Mouse (Mus musculus): ENCODE data around the gene Itgb2l. TPM values are rescaled to one million over a fixed set of nuclear protein-coding genes. Genes with fewer than 3 reads are reported as not detected.

The Itgb2l gene
- polyA plus RNA-seq, 1 experiment = not detected

GRCm38 (mm10) chr16:96398806-96399205 is 44.6 kb downstream of the Itgb2l start:
- DNase-seq = no peak
- Histone ChIP-seq H3K27me3 (replicated peaks; ENCODE audit: control insufficient read depth, insufficient read depth, low read length) (no peaks in the 10 kb centered on the region), H3K4me3 (ENCODE audit: insufficient read depth, low read depth, low read length) (no peak overlapping the region), H3K36me3 (ENCODE audit: control insufficient read depth, insufficient read depth, low read length) (no peaks in the 10 kb centered on the region; the same call in none of the 2 replicates), H3K4me1 (ENCODE audit: control insufficient read depth, insufficient read depth, low read length) (no peaks in the 10 kb centered on the region), H3K27ac (ENCODE audit: insufficient read depth, low read depth, low read length) (no peak overlapping the region)
- TF ChIP-seq POLR2A (IDR thresholded peaks at IDR 0.05; ENCODE audit: low read depth, low read length) (no peak), CTCF (conservative IDR thresholded peaks at IDR 0.05; ENCODE audit: insufficient read depth, insufficient read length, low read depth, low read length) (no peak)
- 81% methylated on average over 3 of the region's 3 CpGs for WGBS

DNA sequence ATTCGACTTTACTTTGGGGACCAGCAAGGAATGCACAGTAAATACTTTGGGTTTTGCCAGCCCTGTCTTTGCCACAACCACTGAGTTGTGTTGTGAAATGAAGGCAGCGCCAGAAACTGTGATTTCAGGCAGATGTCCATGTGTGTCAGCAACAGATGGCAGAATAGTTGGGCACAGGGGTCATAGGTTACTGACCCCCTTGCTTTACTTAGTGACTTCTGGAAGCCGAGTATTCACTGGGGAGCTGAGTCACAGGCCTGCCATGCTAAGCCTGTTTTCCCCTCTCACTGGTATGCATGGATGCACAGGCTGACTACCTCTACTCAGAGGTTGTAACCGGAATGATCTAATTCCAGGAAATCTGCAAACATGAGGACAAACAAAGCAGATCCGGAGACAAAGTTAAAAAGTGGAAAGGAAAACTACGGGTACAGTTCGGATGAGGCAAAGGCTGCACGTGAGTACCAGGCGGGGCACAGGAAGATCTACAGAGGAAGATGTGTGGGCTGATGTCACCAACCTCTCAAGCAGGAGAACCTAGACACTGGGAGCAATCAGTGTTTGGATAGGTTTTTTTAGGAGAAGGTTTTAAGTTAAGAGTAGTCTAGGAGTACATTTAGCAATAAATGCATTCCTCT is 47.3 kb downstream of the Itgb2l start:
- no peak for DNase-seq
- H3K27ac ChIP-seq (ENCODE audit: insufficient read depth, low read depth, low read length) = no peak overlapping the region

GRCm38 (mm10) chr16:96395516-96395915 is 47.9 kb downstream of the Itgb2l start:
- no peak overlapping the region for H3K27ac ChIP-seq (ENCODE audit: insufficient read depth, low read depth, low read length)
- H3K36me3 ChIP-seq (ENCODE audit: control insufficient read depth, insufficient read depth, low read length) = no peaks in the 10 kb centered on the region; the same call in none of the 2 replicates
- TF ChIP-seq CTCF (conservative IDR thresholded peaks at IDR 0.05; ENCODE audit: insufficient read depth, insufficient read length, low read depth, low read length) (no peak), POLR2A (IDR thresholded peaks at IDR 0.05; ENCODE audit: low read depth, low read length) (no peak)
- H3K4me3 ChIP-seq (ENCODE audit: insufficient read depth, low read depth, low read length) = no peak overlapping the region
- no peaks in the 10 kb centered on the region for H3K27me3 ChIP-seq (replicated peaks; ENCODE audit: control insufficient read depth, insufficient read depth, low read length)
- no peaks in the 10 kb centered on the region for H3K4me1 ChIP-seq (ENCODE audit: control insufficient read depth, insufficient read depth, low read length)
- WGBS = 71% methylated on average over 4 of the region's 4 CpGs
- DNase-seq = no peak

More for the DNA sequence above, 47.3 kb downstream of the Itgb2l start:
- Histone ChIP-seq H3K27me3 (replicated peaks; ENCODE audit: control insufficient read depth, insufficient read depth, low read length) (no peaks in the 10 kb centered on the region), H3K4me3 (ENCODE audit: insufficient read depth, low read depth, low read length) (no peak overlapping the region), H3K4me1 (ENCODE audit: control insufficient read depth, insufficient read depth, low read length) (no peaks in the 10 kb centered on the region), H3K36me3 (ENCODE audit: control insufficient read depth, insufficient read depth, low read length) (no peaks in the 10 kb centered on the region; the same call in none of the 2 replicates)
- 37% methylated on average over 9 of the region's 9 CpGs for WGBS
- TF ChIP-seq POLR2A (IDR thresholded peaks at IDR 0.05; ENCODE audit: low read depth, low read length) = no peak
- TF ChIP-seq CTCF (conservative IDR thresholded peaks at IDR 0.05; ENCODE audit: insufficient read depth, insufficient read length, low read depth, low read length) = no peak

DNA sequence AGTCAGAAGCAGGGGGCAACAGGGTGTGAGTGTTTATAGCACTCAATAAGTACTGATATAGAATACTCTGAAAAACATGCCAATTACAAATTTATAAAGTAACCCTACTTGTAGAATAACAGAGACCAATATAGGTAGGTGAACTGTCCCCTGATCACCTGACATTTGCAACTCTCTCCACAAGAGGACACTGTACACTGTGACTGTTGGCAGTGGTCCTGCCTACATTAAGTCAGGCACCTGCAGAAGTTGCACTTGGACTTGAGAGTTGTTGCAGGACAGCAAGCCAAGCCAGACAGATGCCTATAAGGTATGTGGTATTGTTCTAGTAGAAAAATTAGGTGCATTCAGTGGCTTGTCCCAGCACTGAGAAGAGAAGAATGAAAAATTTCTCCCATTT is 52.3 kb downstream of the Itgb2l start:
- no peak for TF ChIP-seq POLR2A (IDR thresholded peaks at IDR 0.05; ENCODE audit: low read depth, low read length)
- no peak; the same call in 1 of the 2 replicates for TF ChIP-seq CTCF (conservative IDR thresholded peaks at IDR 0.05; ENCODE audit: insufficient read depth, insufficient read length, low read depth, low read length)
- DNase-seq = peak; percentile 25
- Histone ChIP-seq H3K4me3 (ENCODE audit: insufficient read depth, low read depth, low read length) (no peak overlapping the region), H3K4me1 (ENCODE audit: control insufficient read depth, insufficient read depth, low read length) (no peaks in the 10 kb centered on the region), H3K27me3 (replicated peaks; ENCODE audit: control insufficient read depth, insufficient read depth, low read length) (no peaks in the 10 kb centered on the region), H3K27ac (ENCODE audit: insufficient read depth, low read depth, low read length) (no peak overlapping the region), H3K36me3 (ENCODE audit: control insufficient read depth, insufficient read depth, low read length) (no peaks in the 10 kb centered on the region; the same call in 1 of the 2 replicates)

- WGBS = 69% methylated on average over 5 of the region's 5 CpGs
- DNase-seq = no peak
- no peak overlapping the region for H3K4me3 ChIP-seq (ENCODE audit: insufficient read depth, low read depth, low read length)
- no peaks in the 10 kb centered on the region; the same call in 1 of the 2 replicates for H3K36me3 ChIP-seq (ENCODE audit: control insufficient read depth, insufficient read depth, low read length)
- no peaks in the 10 kb centered on the region for H3K27me3 ChIP-seq (replicated peaks; ENCODE audit: control insufficient read depth, insufficient read depth, low read length)
- no peak for TF ChIP-seq POLR2A (IDR thresholded peaks at IDR 0.05; ENCODE audit: low read depth, low read length)
- H3K27ac ChIP-seq (ENCODE audit: insufficient read depth, low read depth, low read length) = no peak overlapping the region
- no peaks in the 10 kb centered on the region for H3K4me1 ChIP-seq (ENCODE audit: control insufficient read depth, insufficient read depth, low read length)
Observed at GRCm38 (mm10) chr16:96388481-96388880, 54.9 kb downstream of the Itgb2l start.

GRCm38 (mm10) chr16:96387685-96388371 is 55.6 kb downstream of the Itgb2l start:
- H3K27ac ChIP-seq (ENCODE audit: insufficient read depth, low read depth, low read length) = no peak overlapping the region

GRCm38 (mm10) chr16:96384741-96385140 is 58.7 kb downstream of the Itgb2l start:
- TF ChIP-seq POLR2A (IDR thresholded peaks at IDR 0.05; ENCODE audit: low read depth, low read length) (no peak), CTCF (conservative IDR thresholded peaks at IDR 0.05; ENCODE audit: insufficient read depth, insufficient read length, low read depth, low read length) (no peak)
- no peak for DNase-seq
- Histone ChIP-seq H3K27ac (ENCODE audit: insufficient read depth, low read depth, low read length) (no peak overlapping the region), H3K4me3 (ENCODE audit: insufficient read depth, low read depth, low read length) (no peak overlapping the region), H3K27me3 (replicated peaks; ENCODE audit: control insufficient read depth, insufficient read depth, low read length) (no peaks in the 10 kb centered on the region), H3K36me3 (ENCODE audit: control insufficient read depth, insufficient read depth, low read length) (peaks cover 1% of the 10 kb centered on the region; the same call in 1 of the 2 replicates), H3K4me1 (ENCODE audit: control insufficient read depth, insufficient read depth, low read length) (no peaks in the 10 kb centered on the region)

More at GRCm38 (mm10) chr16:96387685-96388371, 55.6 kb downstream of the Itgb2l start:
- Histone ChIP-seq H3K36me3 (ENCODE audit: control insufficient read depth, insufficient read depth, low read length) (peaks cover 1% of the 10 kb centered on the region; the same call in 1 of the 2 replicates), H3K4me1 (ENCODE audit: control insufficient read depth, insufficient read depth, low read length) (no peaks in the 10 kb centered on the region), H3K4me3 (ENCODE audit: insufficient read depth, low read depth, low read length) (no peak overlapping the region), H3K27me3 (replicated peaks; ENCODE audit: control insufficient read depth, insufficient read depth, low read length) (no peaks in the 10 kb centered on the region)
- no peak for DNase-seq
- WGBS = 87% methylated on average over 6 of the region's 6 CpGs
- TF ChIP-seq POLR2A (IDR thresholded peaks at IDR 0.05; ENCODE audit: low read depth, low read length) = no peak

Data from kidney, adult 2 months (tissue).